Mouse (Mus musculus): ENCODE data around the gene Tfam. TPM values are rescaled to one million over a fixed set of nuclear protein-coding genes. Genes with fewer than 3 reads are reported as not detected.

Gene Tfam
- polyA plus RNA-seq, 1 experiment from 2014 or later, result 76.5 TPM

GRCm38 (mm10) chr10:71258943-71259342 lies 20.9 kb upstream of the Tfam start:
- no peak for ATAC-seq
- Histone ChIP-seq H3K9ac (ENCODE audit: low read depth, low read length) (no peak overlapping the region), H3K27me3 (replicated peaks; ENCODE audit: control insufficient read depth, insufficient read depth, low read length) (no peaks in the 10 kb centered on the region), H3K9me3 (ENCODE audit: control insufficient read depth, low read length) (no peaks in the 10 kb centered on the region), H3K4me1 (ENCODE audit: control insufficient read depth, insufficient read depth, low read length) (no peaks in the 10 kb centered on the region), H3K4me2 (ENCODE audit: low read depth, low read length) (no peak overlapping the region), H3K27ac (ENCODE audit: low read length) (no peak overlapping the region), H3K36me3 (ENCODE audit: control insufficient read depth, insufficient read depth, low read length) (no peaks in the 10 kb centered on the region), H3K4me3 (ENCODE audit: low read length) (no peak overlapping the region)
- 86% methylated on average over 5 of the region's 5 CpGs for WGBS

GRCm38 (mm10) chr10:71258516-71258915 lies 20.4 kb upstream of the Tfam start:
- WGBS, result 88% methylated on average over 8 of the region's 8 CpGs

GRCm38 (mm10) chr10:71253147-71253546 lies 15.1 kb upstream of the Tfam start:
- no peak overlapping the region for H3K9ac ChIP-seq (ENCODE audit: low read depth, low read length)
- WGBS, result 54% methylated on average over 4 of the region's 4 CpGs
- H3K27ac ChIP-seq (ENCODE audit: low read length), result no peak overlapping the region
- H3K27me3 ChIP-seq (replicated peaks; ENCODE audit: control insufficient read depth, insufficient read depth, low read length), result no peaks in the 10 kb centered on the region
- no peaks in the 10 kb centered on the region for H3K4me1 ChIP-seq (ENCODE audit: control insufficient read depth, insufficient read depth, low read length)
- ATAC-seq, result no peak
- H3K4me2 ChIP-seq (ENCODE audit: low read depth, low read length), result no peak overlapping the region
- no peak overlapping the region for H3K4me3 ChIP-seq (ENCODE audit: low read length)
- H3K36me3 ChIP-seq (ENCODE audit: control insufficient read depth, insufficient read depth, low read length), result no peaks in the 10 kb centered on the region
- H3K9me3 ChIP-seq (ENCODE audit: control insufficient read depth, low read length), result no peaks in the 10 kb centered on the region

More at GRCm38 (mm10) chr10:71258516-71258915, 20.4 kb upstream of the Tfam start:
- ATAC-seq, result no peak
- H3K4me1 ChIP-seq (ENCODE audit: control insufficient read depth, insufficient read depth, low read length), result no peaks in the 10 kb centered on the region
- no peak overlapping the region for H3K4me2 ChIP-seq (ENCODE audit: low read depth, low read length)
- H3K9ac ChIP-seq (ENCODE audit: low read depth, low read length), result no peak overlapping the region
- H3K9me3 ChIP-seq (ENCODE audit: control insufficient read depth, low read length), result no peaks in the 10 kb centered on the region
- H3K4me3 ChIP-seq (ENCODE audit: low read length), result no peak overlapping the region
- H3K27me3 ChIP-seq (replicated peaks; ENCODE audit: control insufficient read depth, insufficient read depth, low read length), result no peaks in the 10 kb centered on the region
- H3K27ac ChIP-seq (ENCODE audit: low read length), result no peak overlapping the region
- H3K36me3 ChIP-seq (ENCODE audit: control insufficient read depth, insufficient read depth, low read length), result no peaks in the 10 kb centered on the region

- no peak for ATAC-seq
- H3K4me3 ChIP-seq (ENCODE audit: low read length), result no peak overlapping the region
- H3K9ac ChIP-seq (ENCODE audit: low read depth, low read length), result no peak overlapping the region
- no peak overlapping the region for H3K4me2 ChIP-seq (ENCODE audit: low read depth, low read length)
- no peaks in the 10 kb centered on the region for H3K36me3 ChIP-seq (ENCODE audit: control insufficient read depth, insufficient read depth, low read length)
- no peaks in the 10 kb centered on the region for H3K4me1 ChIP-seq (ENCODE audit: control insufficient read depth, insufficient read depth, low read length)
- no peaks in the 10 kb centered on the region for H3K9me3 ChIP-seq (ENCODE audit: control insufficient read depth, low read length)
- no peak overlapping the region for H3K27ac ChIP-seq (ENCODE audit: low read length)
- 77% methylated on average over 5 of the region's 5 CpGs for WGBS
- H3K27me3 ChIP-seq (replicated peaks; ENCODE audit: control insufficient read depth, insufficient read depth, low read length), result no peaks in the 10 kb centered on the region
Measured at GRCm38 (mm10) chr10:71252421-71252820, 14.3 kb upstream of the Tfam start.

- ATAC-seq, result no peak
- no peak overlapping the region for H3K4me3 ChIP-seq (ENCODE audit: low read length)
- H3K4me1 ChIP-seq (ENCODE audit: control insufficient read depth, insufficient read depth, low read length), result no peaks in the 10 kb centered on the region
- no peaks in the 10 kb centered on the region for H3K27me3 ChIP-seq (replicated peaks; ENCODE audit: control insufficient read depth, insufficient read depth, low read length)
- no peak overlapping the region for H3K27ac ChIP-seq (ENCODE audit: low read length)
- 70% methylated on average over 5 of the region's 5 CpGs for WGBS
- no peaks in the 10 kb centered on the region for H3K9me3 ChIP-seq (ENCODE audit: control insufficient read depth, low read length)
- H3K9ac ChIP-seq (ENCODE audit: low read depth, low read length), result no peak overlapping the region
- H3K36me3 ChIP-seq (ENCODE audit: control insufficient read depth, insufficient read depth, low read length), result no peaks in the 10 kb centered on the region
- H3K4me2 ChIP-seq (ENCODE audit: low read depth, low read length), result no peak overlapping the region
Measured at GRCm38 (mm10) chr10:71251846-71252245, 13.8 kb upstream of the Tfam start.

- no peaks in the 10 kb centered on the region for H3K36me3 ChIP-seq (ENCODE audit: control insufficient read depth, insufficient read depth, low read length)
- H3K4me1 ChIP-seq (ENCODE audit: control insufficient read depth, insufficient read depth, low read length), result no peaks in the 10 kb centered on the region
- H3K27me3 ChIP-seq (replicated peaks; ENCODE audit: control insufficient read depth, insufficient read depth, low read length), result no peaks in the 10 kb centered on the region
- H3K4me3 ChIP-seq (ENCODE audit: low read length), result no peak overlapping the region
- no peak overlapping the region for H3K4me2 ChIP-seq (ENCODE audit: low read depth, low read length)
- H3K9me3 ChIP-seq (ENCODE audit: control insufficient read depth, low read length), result no peaks in the 10 kb centered on the region
- H3K9ac ChIP-seq (ENCODE audit: low read depth, low read length), result no peak overlapping the region
- no peak overlapping the region for H3K27ac ChIP-seq (ENCODE audit: low read length)
- 91% methylated on average over 5 of the region's 5 CpGs for WGBS
- no peak for ATAC-seq
Measured at GRCm38 (mm10) chr10:71251256-71251655, 13.2 kb upstream of the Tfam start.

GRCm38 (mm10) chr10:71250472-71250871 lies 12.4 kb upstream of the Tfam start:
- ATAC-seq, result no peak
- no peaks in the 10 kb centered on the region for H3K4me1 ChIP-seq (ENCODE audit: control insufficient read depth, insufficient read depth, low read length)
- WGBS, result 87% methylated on average over 17 of the region's 17 CpGs
- H3K4me3 ChIP-seq (ENCODE audit: low read length), result no peak overlapping the region
- no peaks in the 10 kb centered on the region for H3K36me3 ChIP-seq (ENCODE audit: control insufficient read depth, insufficient read depth, low read length)
- H3K27me3 ChIP-seq (replicated peaks; ENCODE audit: control insufficient read depth, insufficient read depth, low read length), result no peaks in the 10 kb centered on the region
- no peak overlapping the region for H3K4me2 ChIP-seq (ENCODE audit: low read depth, low read length)
- H3K9me3 ChIP-seq (ENCODE audit: control insufficient read depth, low read length), result no peaks in the 10 kb centered on the region
- no peak overlapping the region for H3K9ac ChIP-seq (ENCODE audit: low read depth, low read length)
- H3K27ac ChIP-seq (ENCODE audit: low read length), result no peak overlapping the region

GRCm38 (mm10) chr10:71249086-71249880 lies 11.2 kb upstream of the Tfam start:
- H3K36me3 ChIP-seq (ENCODE audit: control insufficient read depth, insufficient read depth, low read length), result no peaks in the 10 kb centered on the region
- H3K4me2 ChIP-seq (ENCODE audit: low read depth, low read length), result no peak overlapping the region
- ATAC-seq, result no peak
- H3K27me3 ChIP-seq (replicated peaks; ENCODE audit: control insufficient read depth, insufficient read depth, low read length), result no peaks in the 10 kb centered on the region
- H3K4me3 ChIP-seq (ENCODE audit: low read length), result no peak overlapping the region
- H3K27ac ChIP-seq (ENCODE audit: low read length), result no peak overlapping the region
- no peaks in the 10 kb centered on the region for H3K4me1 ChIP-seq (ENCODE audit: control insufficient read depth, insufficient read depth, low read length)
- H3K9ac ChIP-seq (ENCODE audit: low read depth, low read length), result no peak overlapping the region
- H3K9me3 ChIP-seq (ENCODE audit: control insufficient read depth, low read length), result no peaks in the 10 kb centered on the region
- 75% methylated on average over 10 of the region's 10 CpGs for WGBS

GRCm38 (mm10) chr10:71246956-71247355 lies 8.9 kb upstream of the Tfam start:
- Histone ChIP-seq H3K9ac (ENCODE audit: low read depth, low read length) (no peak overlapping the region), H3K4me3 (ENCODE audit: low read length) (no peak overlapping the region), H3K27me3 (replicated peaks; ENCODE audit: control insufficient read depth, insufficient read depth, low read length) (no peaks in the 10 kb centered on the region), H3K27ac (ENCODE audit: low read length) (no peak overlapping the region), H3K4me1 (ENCODE audit: control insufficient read depth, insufficient read depth, low read length) (no peaks in the 10 kb centered on the region), H3K36me3 (ENCODE audit: control insufficient read depth, insufficient read depth, low read length) (no peaks in the 10 kb centered on the region), H3K9me3 (ENCODE audit: control insufficient read depth, low read length) (no peaks in the 10 kb centered on the region), H3K4me2 (ENCODE audit: low read depth, low read length) (no peak overlapping the region)
- ATAC-seq, result no peak
- 35% methylated on average over 7 of the region's 7 CpGs for WGBS

Data from intestine, embryonic 16.5 days (tissue).